Mouse (Mus musculus): Measurements from ENCODE around the gene Arfgef3.
A peak's percentile ranks its signal among the peaks of the same experiment; 100 is the strongest.
"Not testable (repeated sequence)": the region's sequence is repeated elsewhere in the genome, so short reads cannot be mapped to it uniquely, and the experiment has no call there.

The Arfgef3 gene

GRCm38 (mm10) chr10:18589455-18589854 lies 154.3 kb downstream of the Arfgef3 start:
- DNase-seq (ENCODE audit: low spot score in 2 of 2) = no peak

DNA sequence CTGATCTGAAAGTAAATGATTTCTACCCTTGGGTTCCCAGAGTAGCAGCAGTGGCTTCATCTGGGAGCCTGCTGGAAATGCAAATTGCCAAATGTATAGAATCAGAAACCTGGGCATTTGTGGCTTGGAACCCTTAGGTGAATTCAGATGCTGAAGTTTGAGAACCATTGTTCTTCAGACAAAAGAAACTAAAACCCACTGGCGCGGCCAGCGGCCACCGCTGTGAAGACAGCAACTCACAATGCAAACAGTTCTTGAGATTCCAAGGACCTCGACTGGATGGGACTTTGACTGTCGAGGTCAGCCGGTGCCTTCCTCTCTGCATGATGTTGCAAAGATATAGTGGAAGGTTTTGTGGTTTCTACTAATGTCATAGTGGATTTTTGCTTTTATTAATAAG lies 159.6 kb downstream of the Arfgef3 start:
- DNase-seq (ENCODE audit: low spot score in 2 of 2) = no peak

DNA sequence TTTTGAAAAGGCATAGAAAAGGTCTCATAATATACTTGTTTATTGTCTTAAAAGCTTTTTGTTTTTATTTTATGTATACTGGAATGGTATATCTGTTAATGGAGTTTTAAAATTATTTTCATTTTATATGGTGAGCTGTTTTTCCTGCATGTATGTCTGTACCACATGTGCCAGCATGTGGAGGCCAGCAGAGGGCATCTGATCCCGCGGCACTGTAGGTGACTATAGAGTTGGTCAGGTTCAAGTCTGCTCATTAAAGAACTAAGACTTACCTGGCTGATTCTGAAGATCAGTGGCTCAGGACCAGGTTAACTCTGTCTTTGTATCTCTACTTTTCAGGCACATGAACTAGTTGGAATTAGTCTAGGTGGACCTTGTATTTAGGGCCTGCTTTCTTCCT lies 171.2 kb downstream of the Arfgef3 start:
- no peak for DNase-seq (ENCODE audit: low spot score in 2 of 2)

GRCm38 (mm10) chr10:18562940-18563339 lies 180.8 kb downstream of the Arfgef3 start:
- peak; percentile 40 to 60 for DNase-seq (ENCODE audit: low spot score in 2 of 2)

GRCm38 (mm10) chr10:18561445-18561844 lies 182.3 kb downstream of the Arfgef3 start:
- DNase-seq (ENCODE audit: low spot score in 2 of 2) = no peak

DNA sequence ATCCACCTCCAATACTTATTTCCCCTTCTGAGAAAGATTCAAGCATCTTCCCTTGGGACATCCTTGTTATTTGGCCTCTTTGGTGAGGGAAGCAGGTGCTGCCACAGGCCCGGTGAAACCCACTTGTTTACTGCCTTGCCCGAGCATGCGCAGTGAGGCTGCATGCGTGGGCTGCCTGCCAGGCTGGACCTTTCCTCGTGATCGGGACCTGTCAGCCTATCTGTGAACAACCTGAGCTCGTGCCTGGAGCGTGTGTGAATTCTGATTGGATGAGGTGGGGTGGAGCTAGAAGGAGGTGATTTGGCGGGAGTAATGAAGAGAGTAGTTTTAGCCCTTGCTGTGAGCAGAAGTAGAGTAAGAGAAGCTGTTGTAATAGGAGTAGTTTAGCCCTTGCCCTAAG lies 184.7 kb downstream of the Arfgef3 start:
- DNase-seq (ENCODE audit: low spot score in 2 of 2) = not testable (repeated sequence)

- DNase-seq (ENCODE audit: low spot score in 2 of 2) = no peak
Measured at GRCm38 (mm10) chr10:18549321-18550216, 194.2 kb downstream of the Arfgef3 start.

GRCm38 (mm10) chr10:18547381-18547780 lies 196.4 kb downstream of the Arfgef3 start:
- no peak for DNase-seq (ENCODE audit: low spot score in 2 of 2)

GRCm38 (mm10) chr10:18545813-18546235 lies 197.9 kb downstream of the Arfgef3 start, which contains the start of gene Hebp2:
Hebp2 (minus strand) TSS chr10:18546076.
- peak; percentile 63 to 79 for DNase-seq (ENCODE audit: low spot score in 2 of 2)

DNA sequence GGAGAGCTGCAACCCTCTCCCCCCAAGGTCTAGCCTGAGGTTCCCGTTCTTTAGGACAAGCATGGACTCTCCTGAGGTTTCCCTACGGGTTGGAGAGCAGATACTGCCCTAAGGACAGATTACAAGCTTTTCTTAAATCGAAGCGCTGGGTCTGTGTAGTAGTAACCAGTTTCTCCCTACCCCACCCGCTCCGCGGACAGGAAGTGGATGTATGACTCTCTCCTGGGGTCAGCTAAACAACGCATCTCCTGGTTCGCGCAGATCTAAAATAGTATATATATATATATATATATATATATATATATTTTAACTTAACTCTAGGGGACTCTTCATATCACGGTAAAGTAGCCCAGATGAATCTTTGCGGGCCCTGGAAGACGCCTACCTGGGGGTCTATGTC lies 198.4 kb downstream of the Arfgef3 start:
- no peak for DNase-seq (ENCODE audit: low spot score in 2 of 2)

DNA sequence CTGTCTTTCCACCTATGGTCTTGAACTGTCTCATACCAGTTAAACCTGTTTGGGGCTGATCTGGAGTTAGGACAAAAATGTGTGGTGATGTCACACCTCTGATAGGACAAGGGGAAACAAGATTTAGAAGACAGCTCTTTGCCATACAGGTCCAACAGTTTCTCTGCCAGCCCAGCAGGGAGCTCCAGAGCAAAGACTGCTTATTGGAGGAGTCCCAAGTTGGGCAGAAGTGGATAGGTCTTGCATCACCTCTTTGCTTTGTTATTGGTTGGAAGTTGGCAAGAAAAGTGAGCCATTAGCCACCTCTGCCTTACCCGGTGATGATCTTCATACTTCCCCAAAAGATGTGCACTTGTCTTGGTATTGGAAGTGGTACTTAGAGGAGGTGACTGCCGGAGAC lies 206.9 kb downstream of the Arfgef3 start:
- no peak for DNase-seq (ENCODE audit: low spot score in 2 of 2)

DNA sequence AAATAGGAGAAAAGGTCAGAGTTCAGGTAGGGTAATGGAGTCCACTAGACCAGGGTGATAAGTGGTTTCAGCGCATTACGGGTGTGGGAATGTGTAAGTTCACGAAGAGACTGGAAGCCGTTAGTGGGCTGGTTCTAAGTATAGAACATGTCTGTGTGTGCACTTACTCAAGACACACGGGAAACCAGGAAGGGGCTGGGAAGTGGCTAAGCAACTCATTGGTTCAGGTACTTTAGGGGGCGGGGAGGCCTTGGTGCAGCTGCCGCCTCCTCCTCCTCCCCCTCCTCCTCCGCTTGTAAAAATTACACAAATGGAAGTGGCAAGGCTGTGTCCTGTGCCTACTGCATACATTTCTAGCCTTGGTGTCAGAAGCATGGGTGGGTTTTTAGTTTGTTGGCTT lies 211.5 kb downstream of the Arfgef3 start:
- no peak for DNase-seq (ENCODE audit: low spot score in 2 of 2)

Data from cerebellum, postnatal 4 days (tissue).